Mouse (Mus musculus): Measurements from ENCODE around the gene Hoxd9. TPM values are rescaled to one million over a fixed set of nuclear protein-coding genes. Genes with fewer than 3 reads are reported as not detected.
A peak's percentile ranks its signal among the peaks of the same experiment; 100 is the strongest.

Gene Hoxd9
- polyA plus RNA-seq, 1 experiment from 2014 or later = 0.13 TPM

- Histone ChIP-seq H3K9ac (no peak overlapping the region), H3K27ac (ENCODE audit: low read depth) (no peak overlapping the region), H3K4me2 (no peak overlapping the region), H3K4me3 (ENCODE audit: low read depth, low read length) (peak overlapping the region; percentile 37; the same call in 1 of the 2 replicates), H3K9me3 (ENCODE audit: low read depth, low read length) (no peaks in the 10 kb centered on the region), H3K36me3 (ENCODE audit: insufficient read depth) (no peaks in the 10 kb centered on the region), H3K4me1 (ENCODE audit: insufficient read depth) (no peaks in the 10 kb centered on the region), H3K27me3 (ENCODE audit: insufficient read depth, low read length) (peaks cover 98% of the 10 kb centered on the region)
- TF ChIP-seq CTCF (IDR thresholded peaks at IDR 0.05; ENCODE audit: low read depth) = no peak
- no peak for DNase-seq
- 1% methylated on average over 16 of the region's 16 CpGs for WGBS
- ATAC-seq (ENCODE audit: insufficient read depth) = no peak
Observed at GRCm38 (mm10) chr2:74710929-74711543, 13.5 kb downstream of the Hoxd9 start.

DNA sequence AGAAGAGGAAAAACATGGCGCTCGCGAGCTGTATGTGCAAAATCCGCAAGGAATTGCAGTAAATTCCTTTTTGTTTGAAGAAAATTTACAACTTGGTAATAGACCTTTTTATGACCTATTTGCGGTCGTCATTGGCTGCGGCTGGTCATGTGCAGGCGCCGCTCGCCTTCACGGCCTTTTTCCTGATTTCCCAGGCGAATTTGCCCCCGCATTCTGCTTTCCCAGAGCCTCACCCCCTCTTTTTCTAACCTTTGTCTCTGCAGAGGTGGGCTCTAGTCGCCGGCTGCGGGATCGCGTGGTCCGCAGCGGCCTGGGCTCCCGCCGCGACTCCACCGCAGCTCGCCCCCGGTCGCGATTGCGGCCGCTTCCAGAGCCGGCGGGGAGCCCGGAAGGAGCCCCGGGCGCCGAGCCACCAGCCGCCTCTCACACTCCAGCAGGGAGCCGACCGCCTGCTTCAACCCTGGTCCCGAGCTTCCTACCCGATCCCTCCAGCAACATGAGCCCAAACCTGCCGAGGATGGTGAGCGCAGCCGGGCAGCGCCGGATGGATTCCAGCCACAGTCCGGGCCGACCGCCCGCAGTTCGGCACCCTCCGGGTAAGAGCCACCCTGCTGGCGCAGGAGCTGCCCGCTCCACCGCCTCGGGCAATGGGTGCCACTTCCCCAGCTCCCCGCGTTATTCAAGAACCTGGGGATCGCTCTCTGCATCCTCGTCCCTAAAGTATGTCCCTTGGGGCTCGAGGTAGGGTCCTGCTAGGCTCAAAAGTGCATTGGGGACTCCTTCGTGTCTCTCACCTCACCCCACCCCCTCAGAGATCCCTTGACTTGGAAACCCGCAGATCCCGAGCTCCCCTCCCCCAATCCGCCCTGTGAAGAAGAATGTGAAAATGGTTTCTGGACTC lies 14.4 kb downstream of the Hoxd9 start, which contains the start of the genes Hoxd3 and Hoxd4:
TSS of gene Hoxd3 (plus strand) at position 207 of the 901 bp plus-strand sequence.
TSS of gene Hoxd4 (plus strand) at position 209 of the 901 bp plus-strand sequence.
- H3K36me3 ChIP-seq (ENCODE audit: insufficient read depth) = no peaks in the 10 kb centered on the region
- peak within 1 kb of the TSS; percentile 29; the same call in 1 of the 2 replicates for H3K9ac ChIP-seq
- peak within 1 kb of the TSS; percentile 36; the same call in 1 of the 2 replicates for H3K27ac ChIP-seq (ENCODE audit: low read depth)
- ATAC-seq (ENCODE audit: insufficient read depth) = no peak
- peak; percentile 53 for DNase-seq
- peak within 1 kb of the TSS; percentile 55 for H3K4me2 ChIP-seq
- TF ChIP-seq CTCF (IDR thresholded peaks at IDR 0.05; ENCODE audit: low read depth) = no peak
- under 1% methylated on average over 64 of the region's 65 CpGs for WGBS
- peaks cover 98% of the 10 kb centered on the region for H3K27me3 ChIP-seq (ENCODE audit: insufficient read depth, low read length)
- H3K4me3 ChIP-seq (ENCODE audit: low read depth, low read length) = peak within 1 kb of the TSS; percentile 37
- no peaks in the 10 kb centered on the region for H3K4me1 ChIP-seq (ENCODE audit: insufficient read depth)
- H3K9me3 ChIP-seq (ENCODE audit: low read depth, low read length) = no peaks in the 10 kb centered on the region

- H3K36me3 ChIP-seq (ENCODE audit: insufficient read depth) = no peaks in the 10 kb centered on the region
- DNase-seq (no peak), ATAC-seq (ENCODE audit: insufficient read depth) (no peak)
- H3K4me1 ChIP-seq (ENCODE audit: insufficient read depth) = no peaks in the 10 kb centered on the region
- peaks cover 96% of the 10 kb centered on the region for H3K27me3 ChIP-seq (ENCODE audit: insufficient read depth, low read length)
- H3K9me3 ChIP-seq (ENCODE audit: low read depth, low read length) = no peaks in the 10 kb centered on the region
- H3K27ac ChIP-seq (ENCODE audit: low read depth) = no peak overlapping the region
- H3K4me2 ChIP-seq = no peak overlapping the region
- no peak for TF ChIP-seq CTCF (IDR thresholded peaks at IDR 0.05; ENCODE audit: low read depth)
- 7% methylated on average over 19 of the region's 19 CpGs for WGBS
- H3K9ac ChIP-seq = no peak overlapping the region
- no peak overlapping the region for H3K4me3 ChIP-seq (ENCODE audit: low read depth, low read length)
Observed at GRCm38 (mm10) chr2:74713239-74714150, 16.0 kb downstream of the Hoxd9 start.

- Histone ChIP-seq H3K27ac (ENCODE audit: low read depth) (no peak overlapping the region), H3K9me3 (ENCODE audit: low read depth, low read length) (no peaks in the 10 kb centered on the region), H3K4me2 (no peak overlapping the region), H3K36me3 (ENCODE audit: insufficient read depth) (no peaks in the 10 kb centered on the region), H3K4me3 (ENCODE audit: low read depth, low read length) (no peak overlapping the region), H3K4me1 (ENCODE audit: insufficient read depth) (no peaks in the 10 kb centered on the region), H3K9ac (no peak overlapping the region), H3K27me3 (ENCODE audit: insufficient read depth, low read length) (peaks cover 96% of the 10 kb centered on the region)
- DNase-seq (no peak), ATAC-seq (ENCODE audit: insufficient read depth) (no peak)
- TF ChIP-seq CTCF (IDR thresholded peaks at IDR 0.05; ENCODE audit: low read depth) = no peak
- WGBS = 5% methylated on average over 18 of the region's 18 CpGs
Observed at GRCm38 (mm10) chr2:74714156-74714789, 16.7 kb downstream of the Hoxd9 start.

- peaks cover 96% of the 10 kb centered on the region for H3K27me3 ChIP-seq (ENCODE audit: insufficient read depth, low read length)
Observed at GRCm38 (mm10) chr2:74714881-74715280, 17.4 kb downstream of the Hoxd9 start.

More at GRCm38 (mm10) chr2:74714881-74715280, 17.4 kb downstream of the Hoxd9 start:
- no peaks in the 10 kb centered on the region for H3K4me1 ChIP-seq (ENCODE audit: insufficient read depth)
- no peaks in the 10 kb centered on the region for H3K36me3 ChIP-seq (ENCODE audit: insufficient read depth)
- no peaks in the 10 kb centered on the region for H3K9me3 ChIP-seq (ENCODE audit: low read depth, low read length)
- ATAC-seq (ENCODE audit: insufficient read depth) (no peak; the same call in 1 of the 2 replicates), DNase-seq (no peak)
- WGBS = 1% methylated on average over 14 of the region's 14 CpGs
- no peak overlapping the region for H3K9ac ChIP-seq
- no peak overlapping the region for H3K4me2 ChIP-seq
- H3K4me3 ChIP-seq (ENCODE audit: low read depth, low read length) = no peak overlapping the region
- H3K27ac ChIP-seq (ENCODE audit: low read depth) = no peak overlapping the region
- no peak for TF ChIP-seq CTCF (IDR thresholded peaks at IDR 0.05; ENCODE audit: low read depth)

Data from lung, embryonic 14.5 days (tissue).